Mouse (Mus musculus): ENCODE measurements around the gene Ptbp3. TPM values are rescaled to one million over a fixed set of nuclear protein-coding genes. Genes with fewer than 3 reads are reported as not detected.
A peak's percentile ranks its signal among the peaks of the same experiment; 100 is the strongest.
"Not testable (repeated sequence)": the region's sequence is repeated elsewhere in the genome, so short reads cannot be mapped to it uniquely, and the experiment has no call there.

Ptbp3 gene
- polyA plus RNA-seq, 1 experiment from 2014 or later = 68.0 TPM

DNA sequence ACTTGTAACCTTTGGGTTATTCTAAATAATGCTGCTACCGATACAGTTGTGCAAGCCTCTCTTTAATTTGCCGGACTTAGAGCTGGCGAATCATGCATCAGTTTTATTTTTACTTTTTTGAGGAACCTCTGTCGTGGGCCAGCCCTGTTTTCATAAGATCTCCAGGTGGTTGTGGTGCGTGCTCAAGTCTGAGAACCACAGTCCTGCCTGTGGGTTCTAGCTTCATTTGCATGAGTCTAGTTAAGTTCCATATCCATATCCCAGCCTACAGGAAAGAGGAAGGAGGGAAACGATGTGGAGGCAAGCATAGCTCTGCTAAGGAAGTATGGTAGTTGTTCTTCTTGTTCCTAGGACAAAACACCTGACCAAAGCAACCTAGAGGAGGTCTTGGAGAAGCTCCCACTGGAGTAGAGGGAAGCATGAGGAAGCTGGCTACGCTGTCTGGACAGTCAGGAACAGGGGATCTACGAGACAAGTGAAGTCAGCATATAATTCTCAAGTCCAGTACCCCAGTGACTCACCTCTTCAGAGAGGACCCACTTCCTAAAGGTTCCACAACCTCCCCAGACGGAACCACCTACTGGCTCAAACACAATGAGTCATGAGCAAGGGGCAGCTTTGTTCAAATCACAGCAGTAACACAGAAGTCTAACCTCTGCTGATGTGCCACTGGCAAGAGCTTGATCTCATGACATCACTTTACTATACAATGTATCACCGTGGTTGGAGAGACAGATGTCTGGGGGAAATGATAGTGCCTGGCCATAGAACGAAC is 26.2 kb upstream of the Ptbp3 start:
- H3K4me1 ChIP-seq (ENCODE audit: insufficient read depth, low read length) = peaks cover 4% of the 10 kb centered on the region; the same call in 1 of the 2 replicates
- no peaks in the 10 kb centered on the region for H3K27me3 ChIP-seq (ENCODE audit: insufficient read depth, low read length)
- WGBS = 85% methylated on average over 11 of the region's 11 CpGs
- H3K27ac ChIP-seq (ENCODE audit: low read length) = no peak overlapping the region
- ATAC-seq (ENCODE audit: low FRiP score, low TSS enrichment) = no peak
- no peaks in the 10 kb centered on the region for H3K9me3 ChIP-seq (ENCODE audit: low read length)
- H3K36me3 ChIP-seq (ENCODE audit: insufficient read depth, low read length) = no peaks in the 10 kb centered on the region
- H3K4me2 ChIP-seq (replicated peaks; ENCODE audit: low read depth, low read length) = no peak overlapping the region
- no peak overlapping the region for H3K9ac ChIP-seq (replicated peaks; ENCODE audit: low read length)
- H3K4me3 ChIP-seq (ENCODE audit: low read length) = no peak overlapping the region

DNA sequence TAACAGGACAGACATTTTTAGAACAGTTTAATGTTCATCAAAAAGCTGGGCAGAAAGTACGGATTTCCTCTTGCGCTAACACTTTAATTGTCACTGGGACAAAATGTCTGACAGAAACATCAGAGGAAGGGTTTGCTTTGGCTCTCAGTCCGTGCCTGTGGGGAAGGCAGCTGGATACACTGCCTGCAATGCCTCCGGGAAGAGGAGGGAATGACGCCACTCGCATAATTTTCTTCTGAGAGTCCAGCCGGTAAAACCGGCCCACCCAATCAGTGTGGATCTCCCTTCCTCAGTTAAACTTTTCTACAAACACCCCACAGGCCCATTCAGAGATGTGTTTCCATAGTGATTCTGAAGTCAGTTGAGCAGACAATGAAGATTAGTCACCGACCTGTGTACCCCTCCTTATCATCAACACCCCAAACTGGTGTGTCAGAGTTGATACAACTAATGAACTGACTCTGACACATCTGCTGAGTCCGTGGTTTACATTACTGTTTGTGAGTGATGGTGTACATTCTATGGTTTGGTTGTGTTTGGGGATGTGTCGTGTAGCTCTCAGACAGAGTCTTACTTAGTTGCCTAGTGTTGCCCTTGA is 23.5 kb upstream of the Ptbp3 start:
- 75% methylated on average over 11 of the region's 11 CpGs for WGBS
- H3K27ac ChIP-seq (ENCODE audit: low read length) = no peak overlapping the region
- H3K27me3 ChIP-seq (ENCODE audit: insufficient read depth, low read length) = no peaks in the 10 kb centered on the region
- no peak overlapping the region for H3K9ac ChIP-seq (replicated peaks; ENCODE audit: low read length)
- no peak overlapping the region for H3K4me3 ChIP-seq (ENCODE audit: low read length)
- H3K36me3 ChIP-seq (ENCODE audit: insufficient read depth, low read length) = no peaks in the 10 kb centered on the region
- H3K4me1 ChIP-seq (ENCODE audit: insufficient read depth, low read length) = no peaks in the 10 kb centered on the region
- no peaks in the 10 kb centered on the region for H3K9me3 ChIP-seq (ENCODE audit: low read length)
- ATAC-seq (ENCODE audit: low FRiP score, low TSS enrichment) = no peak
- H3K4me2 ChIP-seq (replicated peaks; ENCODE audit: low read depth, low read length) = no peak overlapping the region

DNA sequence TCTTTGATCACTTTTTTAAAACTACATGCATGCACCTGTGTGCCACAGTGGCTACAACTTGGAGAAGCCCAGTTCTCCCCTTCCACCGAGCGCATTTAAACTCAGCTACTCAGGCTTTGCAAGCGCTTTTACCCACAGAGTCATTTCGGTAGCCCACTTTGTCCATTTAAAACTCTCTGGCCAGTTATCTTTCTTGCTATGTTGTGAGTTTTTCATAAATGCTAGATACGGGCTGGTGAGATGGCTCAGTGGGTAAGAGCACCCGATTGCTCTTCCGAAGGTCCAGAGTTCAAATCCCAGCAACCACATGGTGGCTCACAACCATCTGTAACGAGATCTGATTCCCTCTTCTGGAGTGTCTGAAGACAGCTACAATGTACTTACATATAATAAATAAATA is 21.4 kb upstream of the Ptbp3 start:
- H3K4me2 ChIP-seq (replicated peaks; ENCODE audit: low read depth, low read length); H3K9ac ChIP-seq (replicated peaks; ENCODE audit: low read length); H3K4me1 ChIP-seq (ENCODE audit: insufficient read depth, low read length); H3K27ac ChIP-seq (ENCODE audit: low read length); H3K27me3 ChIP-seq (ENCODE audit: insufficient read depth, low read length); H3K4me3 ChIP-seq (ENCODE audit: low read length); ATAC-seq (ENCODE audit: low FRiP score, low TSS enrichment); H3K9me3 ChIP-seq (ENCODE audit: low read length); H3K36me3 ChIP-seq (ENCODE audit: insufficient read depth, low read length): not testable (repeated sequence)
- WGBS = 93% methylated on average over 7 of the region's 8 CpGs

DNA sequence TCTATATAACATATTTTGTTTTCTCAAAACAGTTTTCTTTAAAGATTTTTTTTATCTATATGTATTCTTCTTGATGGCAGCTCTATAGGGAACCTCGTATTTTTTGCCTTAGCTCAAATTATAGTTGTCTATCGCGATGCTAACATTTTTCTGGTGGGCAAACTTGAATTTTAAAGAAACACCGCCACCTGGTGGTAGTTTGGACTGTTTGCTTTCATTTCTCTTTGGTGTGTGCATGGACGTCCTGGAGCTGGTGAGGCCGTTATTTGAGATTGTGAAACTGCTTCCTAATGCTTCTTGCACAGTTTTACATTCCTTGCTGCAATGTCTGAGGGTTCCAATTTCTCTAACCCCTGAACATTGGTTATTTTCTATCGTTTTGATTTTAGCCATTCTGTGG is 20.4 kb upstream of the Ptbp3 start:
- H3K36me3 ChIP-seq (ENCODE audit: insufficient read depth, low read length) = no peaks in the 10 kb centered on the region

DNA sequence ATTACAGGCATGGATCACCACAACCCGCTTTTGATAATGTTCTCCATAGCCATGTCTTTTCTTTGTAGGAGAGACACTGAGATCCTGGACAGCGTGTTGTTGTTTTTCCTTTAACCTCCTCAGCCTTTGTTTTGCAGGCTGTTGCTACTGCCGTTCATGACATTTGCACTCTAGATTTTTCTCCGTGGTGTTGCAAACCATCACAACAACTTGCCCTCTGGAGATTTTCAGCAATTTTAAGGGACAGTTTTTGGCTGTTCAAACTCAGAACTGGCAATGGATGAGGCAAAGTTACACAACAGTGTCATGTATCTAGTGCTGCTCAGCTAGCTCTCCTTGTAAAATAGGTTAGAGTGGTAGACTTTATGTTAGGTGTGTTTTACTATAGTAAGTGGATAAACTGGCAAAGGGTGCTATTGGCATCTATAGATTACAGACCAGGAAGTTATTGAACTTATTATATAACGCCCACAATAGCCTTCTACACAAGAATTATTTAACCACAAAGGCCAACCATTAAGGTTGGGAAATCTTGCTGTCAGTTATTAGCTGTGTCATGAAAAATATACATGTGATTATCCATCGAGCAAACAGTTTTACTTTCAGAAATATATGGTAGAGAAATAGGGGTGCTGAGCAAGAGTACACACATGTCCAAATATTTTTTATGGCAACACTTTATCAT is 18.6 kb upstream of the Ptbp3 start:
- Histone ChIP-seq H3K9me3 (ENCODE audit: low read length) (peaks cover 5% of the 10 kb centered on the region; the same call in 1 of the 2 replicates), H3K4me3 (ENCODE audit: low read length) (no peak overlapping the region), H3K4me2 (replicated peaks; ENCODE audit: low read depth, low read length) (no peak overlapping the region), H3K36me3 (ENCODE audit: insufficient read depth, low read length) (no peaks in the 10 kb centered on the region), H3K27ac (ENCODE audit: low read length) (no peak overlapping the region), H3K9ac (replicated peaks; ENCODE audit: low read length) (no peak overlapping the region), H3K4me1 (ENCODE audit: insufficient read depth, low read length) (no peaks in the 10 kb centered on the region), H3K27me3 (ENCODE audit: insufficient read depth, low read length) (no peaks in the 10 kb centered on the region)
- 79% methylated on average over 6 of the region's 6 CpGs for WGBS
- ATAC-seq (ENCODE audit: low FRiP score, low TSS enrichment) = no peak

More for the DNA sequence above, 20.4 kb upstream of the Ptbp3 start:
- H3K27ac ChIP-seq (ENCODE audit: low read length) = no peak overlapping the region
- WGBS = 4% methylated on average over 7 of the region's 7 CpGs
- no peak overlapping the region for H3K9ac ChIP-seq (replicated peaks; ENCODE audit: low read length)
- H3K4me2 ChIP-seq (replicated peaks; ENCODE audit: low read depth, low read length) = no peak overlapping the region
- ATAC-seq (ENCODE audit: low FRiP score, low TSS enrichment) = peak; percentile 69; the same call in 1 of the 2 replicates
- no peak overlapping the region for H3K4me3 ChIP-seq (ENCODE audit: low read length)
- peaks cover 5% of the 10 kb centered on the region; the same call in 1 of the 2 replicates for H3K9me3 ChIP-seq (ENCODE audit: low read length)
- H3K27me3 ChIP-seq (ENCODE audit: insufficient read depth, low read length) = no peaks in the 10 kb centered on the region
- no peaks in the 10 kb centered on the region for H3K4me1 ChIP-seq (ENCODE audit: insufficient read depth, low read length)

DNA sequence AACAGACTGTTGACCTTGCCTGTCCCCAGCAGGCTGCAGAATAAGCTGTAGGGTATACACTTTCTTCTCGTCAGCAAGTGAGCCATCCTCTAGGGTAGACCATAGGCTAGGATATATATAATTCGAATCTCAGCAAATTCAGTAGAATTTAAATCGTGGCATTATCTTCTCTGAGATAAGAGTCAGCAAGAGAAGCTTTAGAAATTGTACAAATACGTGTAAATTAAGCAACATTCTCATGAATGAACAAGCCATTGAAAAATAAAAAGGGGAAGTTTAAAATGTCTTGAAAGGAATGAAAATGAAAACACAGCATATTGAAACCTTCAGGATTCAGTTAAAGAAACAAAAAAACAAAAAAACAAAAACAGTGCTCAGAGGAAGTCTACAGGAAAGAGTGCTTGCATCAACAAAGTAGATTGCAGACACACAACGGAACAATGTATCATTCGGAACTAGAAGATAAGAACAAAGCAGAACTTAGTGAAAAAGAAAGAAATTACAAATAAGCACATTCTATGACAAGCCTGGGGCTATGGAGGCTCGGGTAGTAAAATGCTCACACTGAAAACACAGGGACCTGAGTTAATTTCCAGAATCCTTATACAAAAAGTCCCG is 16.5 kb upstream of the Ptbp3 start:
- 74% methylated on average over 8 of the region's 8 CpGs for WGBS

DNA sequence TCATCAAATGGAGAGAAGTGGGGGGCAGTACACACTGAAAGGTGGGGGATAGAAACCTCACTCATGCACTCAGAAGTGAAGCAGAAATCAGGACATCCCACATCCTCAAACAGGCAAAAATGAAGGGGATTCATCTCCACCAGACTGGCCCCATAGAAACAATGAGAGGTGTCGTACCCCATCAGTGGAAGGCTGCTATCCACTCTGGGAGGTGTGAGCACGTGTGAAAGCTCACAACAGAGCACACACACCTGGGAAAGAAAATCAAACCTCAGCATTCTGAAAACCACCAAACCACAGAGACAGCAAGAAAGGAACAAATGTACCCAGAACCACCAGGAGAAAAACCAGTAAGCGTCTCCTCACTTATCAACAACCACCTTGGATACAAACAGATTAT is 15.0 kb upstream of the Ptbp3 start:
- no peak for ATAC-seq (ENCODE audit: low FRiP score, low TSS enrichment)

More for the DNA sequence above, 16.5 kb upstream of the Ptbp3 start:
- Histone ChIP-seq H3K9ac (replicated peaks; ENCODE audit: low read length) (no peak overlapping the region), H3K36me3 (ENCODE audit: insufficient read depth, low read length) (no peaks in the 10 kb centered on the region), H3K4me2 (replicated peaks; ENCODE audit: low read depth, low read length) (no peak overlapping the region), H3K4me3 (ENCODE audit: low read length) (no peak overlapping the region), H3K27me3 (ENCODE audit: insufficient read depth, low read length) (no peaks in the 10 kb centered on the region), H3K27ac (ENCODE audit: low read length) (no peak overlapping the region), H3K9me3 (ENCODE audit: low read length) (peaks cover 5% of the 10 kb centered on the region; the same call in 1 of the 2 replicates), H3K4me1 (ENCODE audit: insufficient read depth, low read length) (no peaks in the 10 kb centered on the region)
- ATAC-seq (ENCODE audit: low FRiP score, low TSS enrichment) = no peak

DNA sequence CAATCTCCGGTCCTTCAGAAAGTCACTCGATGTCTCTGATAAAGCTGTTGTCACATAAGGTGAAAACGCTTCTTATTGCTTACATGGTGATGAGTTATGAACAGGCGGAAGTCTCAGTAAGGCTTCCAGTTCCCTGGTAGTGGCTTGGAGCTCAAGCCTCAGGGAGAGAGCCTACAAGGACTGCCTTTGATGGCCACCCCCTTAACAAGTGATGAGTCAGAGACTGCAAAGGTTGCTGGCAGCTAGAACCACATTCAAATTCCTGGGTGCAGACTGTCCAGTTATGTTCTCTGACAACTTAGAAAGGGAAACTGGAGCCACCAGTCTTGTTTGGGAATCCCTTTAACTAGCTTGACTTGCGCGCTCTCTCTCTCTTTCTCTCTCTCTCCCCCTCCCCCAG is 11.0 kb upstream of the Ptbp3 start:
- H3K4me2 ChIP-seq (replicated peaks; ENCODE audit: low read depth, low read length) = no peak overlapping the region
- H3K27me3 ChIP-seq (ENCODE audit: insufficient read depth, low read length) = no peaks in the 10 kb centered on the region
- no peak overlapping the region for H3K9ac ChIP-seq (replicated peaks; ENCODE audit: low read length)
- H3K36me3 ChIP-seq (ENCODE audit: insufficient read depth, low read length) = no peaks in the 10 kb centered on the region
- H3K4me3 ChIP-seq (ENCODE audit: low read length) = no peak overlapping the region
- no peaks in the 10 kb centered on the region for H3K4me1 ChIP-seq (ENCODE audit: insufficient read depth, low read length)
- WGBS = 94% methylated on average over 6 of the region's 6 CpGs
- no peak overlapping the region for H3K27ac ChIP-seq (ENCODE audit: low read length)
- ATAC-seq (ENCODE audit: low FRiP score, low TSS enrichment) = no peak
- H3K9me3 ChIP-seq (ENCODE audit: low read length) = no peaks in the 10 kb centered on the region

More for the DNA sequence above, 15.0 kb upstream of the Ptbp3 start:
- no peak overlapping the region for H3K4me3 ChIP-seq (ENCODE audit: low read length)
- no peak overlapping the region for H3K27ac ChIP-seq (ENCODE audit: low read length)
- 77% methylated on average over 3 of the region's 3 CpGs for WGBS
- no peaks in the 10 kb centered on the region for H3K4me1 ChIP-seq (ENCODE audit: insufficient read depth, low read length)
- no peak overlapping the region for H3K9ac ChIP-seq (replicated peaks; ENCODE audit: low read length)
- no peak overlapping the region for H3K4me2 ChIP-seq (replicated peaks; ENCODE audit: low read depth, low read length)
- peaks cover 5% of the 10 kb centered on the region; the same call in 1 of the 2 replicates for H3K9me3 ChIP-seq (ENCODE audit: low read length)
- H3K27me3 ChIP-seq (ENCODE audit: insufficient read depth, low read length) = no peaks in the 10 kb centered on the region
- H3K36me3 ChIP-seq (ENCODE audit: insufficient read depth, low read length) = no peaks in the 10 kb centered on the region

DNA sequence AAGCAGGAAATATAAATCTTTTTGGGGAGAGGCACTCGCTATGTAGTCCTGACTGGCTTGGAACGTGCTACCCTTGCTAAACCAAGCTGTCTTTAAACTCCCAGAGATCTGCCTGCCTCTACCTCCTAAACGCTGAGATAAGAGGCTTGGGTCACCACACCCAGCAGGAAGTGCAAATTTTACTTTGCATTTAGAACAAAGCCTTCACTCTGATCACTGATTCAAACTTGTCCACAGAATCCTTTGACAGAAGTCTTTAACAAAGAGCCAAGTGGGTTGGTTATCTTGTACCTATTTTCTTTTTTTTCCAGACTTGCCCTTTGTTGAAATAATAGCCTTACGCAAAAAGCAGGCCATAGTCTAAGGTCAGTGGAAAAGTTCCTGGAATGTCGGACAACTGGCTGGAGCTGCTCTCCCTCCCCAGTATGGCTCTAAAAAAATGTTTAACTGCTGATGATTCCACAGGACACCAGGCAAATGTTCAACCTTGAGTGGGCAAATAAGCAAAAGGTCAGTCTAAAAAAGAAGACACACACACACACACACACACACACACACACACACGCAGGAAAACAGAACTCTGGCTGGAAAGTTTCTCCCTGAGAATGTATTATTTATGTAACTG is 9.0 kb upstream of the Ptbp3 start:
- H3K4me1 ChIP-seq (ENCODE audit: insufficient read depth, low read length) = no peaks in the 10 kb centered on the region

More for the DNA sequence above, 9.0 kb upstream of the Ptbp3 start:
- Histone ChIP-seq H3K27ac (ENCODE audit: low read length) (peak overlapping the region; percentile 68; the same call in 1 of the 2 replicates), H3K4me2 (replicated peaks; ENCODE audit: low read depth, low read length) (no peak overlapping the region), H3K36me3 (ENCODE audit: insufficient read depth, low read length) (no peaks in the 10 kb centered on the region), H3K9ac (replicated peaks; ENCODE audit: low read length) (no peak overlapping the region), H3K4me3 (ENCODE audit: low read length) (no peak overlapping the region), H3K27me3 (ENCODE audit: insufficient read depth, low read length) (no peaks in the 10 kb centered on the region), H3K9me3 (ENCODE audit: low read length) (no peaks in the 10 kb centered on the region)
- ATAC-seq (ENCODE audit: low FRiP score, low TSS enrichment) = peak; percentile 67; the same call in 1 of the 2 replicates
- WGBS = 49% methylated on average over 6 of the region's 6 CpGs

Measured in kidney, embryonic 16.5 days (tissue).